Mouse (Mus musculus) pancreas, adult 10 weeks (tissue): ENCODE measurements around the gene Spag16. TPM values are rescaled to one million over a fixed set of nuclear protein-coding genes. Genes with fewer than 3 reads are reported as not detected.

Source experiments
- polyA plus RNA-seq: library from polyadenylated mRNA; stranded (reverse); fragments of 350-450 nt; fragmentation: Illumina TruSeq; extraction: RNeasy Lipid Tissue Mini Kit (QIAGEN cat#74804); gene quantifications from one replicate; pipeline ENCODE4 v1.2.3, GENCODE M21; 2015; ENCODE audit warnings: low read depth, low replicate concordance; ENCODE audit not compliant: insufficient read depth

The Spag16 gene
- not detected for polyA plus RNA-seq

DNA sequence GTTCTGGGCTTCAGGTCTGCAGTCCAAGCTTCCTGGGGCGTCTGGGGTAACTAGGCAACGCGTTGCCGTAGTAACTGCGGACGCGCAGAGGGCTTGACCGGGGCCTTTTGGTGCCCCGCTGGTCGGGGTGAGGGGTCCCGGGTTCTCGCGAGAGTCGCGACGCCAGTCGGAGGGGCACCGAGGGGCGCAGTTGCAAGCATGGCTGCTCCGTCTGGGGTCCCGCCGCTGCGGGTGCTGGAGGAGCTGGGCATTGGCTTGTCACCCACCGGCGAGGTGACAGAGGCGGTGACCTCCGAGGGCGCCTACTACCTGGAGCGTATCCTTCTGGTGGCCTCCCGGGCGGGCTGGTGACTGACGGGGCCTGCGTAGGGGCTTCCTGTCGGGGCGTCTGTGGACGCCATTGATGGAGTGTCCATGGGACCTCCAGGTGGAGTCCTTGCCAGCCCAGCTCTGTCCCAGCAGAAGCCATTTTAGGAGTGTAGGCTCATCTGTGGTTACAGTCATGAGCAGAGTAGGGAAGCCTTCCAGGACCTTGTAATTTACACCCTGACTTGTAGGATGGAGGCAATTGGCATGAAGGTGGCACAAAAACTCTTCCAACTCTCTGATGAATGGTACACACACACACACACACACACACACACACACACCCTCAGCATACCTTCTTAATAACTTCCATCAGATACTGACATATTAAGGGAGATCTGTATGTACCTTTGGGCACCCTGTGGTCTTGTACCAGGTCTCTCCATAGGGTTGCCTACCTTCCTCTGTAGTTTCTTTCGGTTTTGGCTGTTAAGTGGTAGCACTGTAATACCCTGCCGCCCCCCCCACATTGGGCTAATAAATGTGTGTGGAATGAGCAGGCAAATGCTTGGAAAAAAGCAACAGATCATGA is at the start of gene Spag16:
TSS of gene Spag16 (plus strand) at position 165 of the 898 bp plus-strand sequence.

GRCm38 (mm10) chr1:70725655-70726066 is 898.9 kb downstream of the Spag16 start, which contains the start of gene Vwc2l:
Gene Vwc2l (plus strand): TSS chr1:70725715.

Other genes with a start within 250 kb of the Spag16 start
- 1.7 TPM for gene Ikzf2, start 139.7 kb upstream of the Spag16 start, polyA plus RNA-seq